Mouse (Mus musculus) thymus, postnatal 10 days (tissue): ENCODE measurements around the gene Upk2.
"Not testable (repeated sequence)": the region's sequence is repeated elsewhere in the genome, so short reads cannot be mapped to it uniquely, and the experiment has no call there.

ENCODE experiments used
- DNase-seq, 2 experiments: peaks; one replicate each; pipeline ENCODE4 v3.0.0; 2021; ENCODE audit warnings: low spot score in 2 of 2

Gene Upk2

DNA sequence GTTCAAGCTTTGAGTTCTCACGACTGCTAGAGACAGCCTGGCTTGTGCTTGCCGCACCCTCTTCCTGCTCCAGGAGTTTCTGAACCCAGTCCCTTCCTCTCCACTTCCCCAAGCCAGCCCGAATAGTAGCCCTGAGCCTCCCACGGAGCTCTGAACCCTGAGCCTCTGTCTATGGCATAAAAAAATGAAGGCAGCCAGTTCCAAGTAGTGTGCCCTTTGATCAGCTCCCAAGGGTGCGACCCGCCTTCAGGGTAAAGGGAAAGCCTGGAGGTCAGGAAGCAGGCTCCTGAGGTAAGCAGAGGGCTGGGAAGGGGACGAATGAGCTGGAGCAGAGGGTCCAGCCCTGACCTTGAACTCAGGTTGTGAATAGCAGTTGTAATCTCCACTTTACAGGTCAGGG lies 13.4 kb upstream of the Upk2 start:
- no peak for DNase-seq

DNA sequence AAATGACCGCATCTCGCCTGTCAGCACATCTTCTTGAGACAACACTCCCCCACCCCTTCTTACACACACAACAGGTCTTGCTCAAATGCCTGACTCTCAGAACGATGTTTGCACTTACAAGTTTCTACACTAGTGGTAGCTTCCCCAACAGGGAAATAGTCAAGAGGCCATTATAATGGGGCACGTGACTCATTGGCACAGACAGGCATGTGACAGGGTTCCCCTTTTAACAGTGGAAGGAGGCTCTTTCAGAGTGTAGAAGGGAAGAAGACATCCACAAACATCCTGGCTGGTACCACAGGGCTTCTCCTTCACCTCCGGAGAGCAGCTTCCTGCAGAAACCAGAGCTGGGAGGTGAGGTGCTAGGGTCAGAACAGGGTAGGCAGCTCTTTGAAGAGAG lies 7.2 kb upstream of the Upk2 start:
- no peak for DNase-seq

DNA sequence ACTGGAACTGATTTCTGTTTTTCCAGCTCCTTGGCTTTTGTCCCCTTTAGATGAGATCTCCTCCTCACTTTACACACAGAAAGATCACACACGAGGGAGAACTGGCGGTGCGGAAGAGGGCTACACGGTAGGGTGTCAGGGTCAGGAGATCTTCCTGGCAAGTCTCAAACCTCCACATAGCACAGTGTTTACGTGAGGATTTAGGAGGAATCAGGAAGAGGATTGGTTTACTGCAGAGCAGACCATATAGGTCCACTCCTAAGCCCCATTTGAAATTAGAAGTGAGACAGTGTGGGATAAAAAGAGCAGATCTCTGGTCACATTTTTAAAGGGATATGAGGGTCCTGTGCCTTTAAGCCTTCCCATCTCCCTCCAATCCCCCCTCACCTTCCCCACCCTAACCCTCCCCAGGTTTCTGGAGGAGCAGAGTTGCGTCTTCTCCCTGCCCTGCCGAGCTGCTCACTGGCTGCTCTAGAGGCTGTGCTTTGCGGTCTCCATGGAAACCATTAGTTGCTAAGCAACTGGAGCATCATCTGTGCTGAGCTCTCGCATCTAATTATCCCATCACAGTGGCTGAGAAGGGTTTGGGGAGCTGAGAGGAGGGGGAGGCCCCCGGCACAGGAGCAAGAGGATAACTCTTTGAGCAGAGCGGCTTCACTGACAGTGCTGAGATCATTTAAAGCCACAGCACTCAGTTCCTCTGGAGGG lies 2.4 kb upstream of the Upk2 start:
- no peak for DNase-seq

DNA sequence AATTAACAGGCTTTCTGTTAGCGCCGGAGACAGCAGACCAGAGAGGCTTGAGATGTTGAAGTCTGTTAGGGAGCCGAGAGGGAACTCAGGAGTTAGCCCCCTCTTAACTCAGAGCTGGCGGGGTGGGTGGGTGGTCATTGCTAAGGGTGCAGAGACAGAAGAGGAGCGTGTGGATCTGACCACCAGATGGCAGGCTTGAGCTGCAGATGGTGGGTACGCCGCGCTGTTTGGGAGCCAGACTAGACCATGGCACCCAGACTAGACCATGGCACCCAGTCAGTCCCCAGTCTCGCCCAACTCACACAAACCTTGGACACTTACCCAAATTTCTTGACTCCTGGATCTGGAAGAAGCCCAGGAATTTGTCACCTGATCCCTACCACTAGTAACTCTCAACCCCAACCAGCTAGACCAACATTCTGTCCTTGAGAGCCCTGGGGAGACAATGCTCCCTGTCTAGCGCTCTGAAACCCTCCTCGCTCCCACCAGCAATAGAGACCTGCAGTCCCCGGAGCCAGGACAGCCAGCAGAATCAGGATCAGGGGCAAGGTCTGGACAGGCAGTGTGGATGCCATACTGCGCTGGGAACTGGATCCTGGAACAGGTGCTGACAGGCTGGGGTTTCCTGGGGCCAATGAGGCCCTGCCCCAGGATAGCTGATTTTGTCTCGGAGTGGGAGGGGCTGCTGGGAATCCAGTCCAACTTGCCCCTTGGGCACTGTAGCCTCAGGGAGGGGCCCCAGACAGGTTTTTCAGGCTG lies 465 bp downstream of the Upk2 start:
- DNase-seq: peak; percentile 61 to 91

DNA sequence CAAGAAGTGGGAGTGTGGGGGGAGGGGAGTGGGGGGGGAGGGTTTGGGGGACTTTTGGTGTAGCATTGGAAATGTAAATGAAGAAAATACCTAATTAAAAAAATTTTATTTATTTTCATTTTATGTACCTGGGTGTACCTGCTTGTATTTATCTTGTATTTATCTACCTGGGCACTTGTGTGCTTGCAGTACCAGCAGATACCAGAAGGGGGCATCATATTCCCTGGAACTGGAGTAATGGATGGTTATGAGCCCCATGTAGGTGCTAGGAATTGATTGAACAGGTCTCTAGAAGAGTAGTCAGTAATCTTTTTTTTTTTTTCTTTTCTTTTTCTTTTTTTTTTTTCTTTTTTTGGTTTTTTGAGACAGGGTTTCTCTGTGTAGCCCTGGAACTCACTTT lies 4.4 kb downstream of the Upk2 start:
- peak in 1 of 2 experiments; percentile 33 for DNase-seq

DNA sequence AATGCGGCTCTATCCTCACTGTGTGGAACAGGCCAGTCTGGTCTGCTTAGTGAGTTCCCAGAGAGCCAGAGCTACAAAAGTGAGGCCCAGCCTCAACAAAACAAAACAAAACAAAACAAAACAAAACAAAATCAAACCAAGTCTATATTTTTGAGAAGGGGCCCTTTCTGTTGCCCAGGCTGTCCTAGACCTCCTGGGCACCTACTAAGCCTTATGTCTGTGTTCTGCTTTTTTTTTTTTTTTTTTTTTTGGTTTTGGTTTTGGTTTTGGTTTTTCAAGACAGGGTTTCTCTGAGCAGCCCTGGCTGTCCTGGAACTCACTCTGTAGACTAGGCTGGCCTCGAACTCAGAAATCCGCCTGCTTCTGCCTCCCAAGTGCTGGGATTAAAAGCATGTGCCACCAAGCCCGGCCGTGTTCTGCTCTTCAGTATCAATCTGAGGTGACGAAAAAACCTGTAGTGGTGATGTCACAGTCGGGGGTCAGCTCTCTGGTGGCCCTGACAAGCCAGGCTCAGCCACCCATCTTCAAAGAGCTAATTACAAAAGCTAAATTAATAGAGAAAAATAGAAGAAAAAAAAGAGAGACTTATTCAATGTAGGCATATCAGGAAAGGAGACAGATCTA lies 10.3 kb downstream of the Upk2 start:
- not testable (repeated sequence) for DNase-seq

DNA sequence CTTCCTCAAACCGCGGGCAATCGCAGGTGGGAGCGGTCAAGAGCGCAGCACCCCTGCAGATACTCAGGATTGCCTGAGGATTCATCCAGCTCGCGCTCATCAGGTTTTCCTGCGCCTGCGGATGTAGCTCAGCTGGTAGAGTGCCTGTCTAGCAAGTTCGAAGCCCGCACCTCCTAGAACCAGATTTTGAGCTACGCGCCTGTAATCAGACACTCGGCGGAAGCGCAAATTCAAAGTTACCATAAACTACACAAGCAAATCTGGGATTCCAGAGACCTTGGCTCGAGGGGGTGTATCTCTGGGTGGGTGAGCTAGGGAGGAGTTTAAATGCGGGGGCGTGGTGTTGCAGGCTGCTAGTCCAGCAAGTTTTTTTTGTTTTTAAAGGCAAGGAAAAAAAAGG lies 13.8 kb downstream of the Upk2 start, which contains the start of gene Foxr1:
Gene Foxr1 (minus strand): TSS at position 176 of the 400 bp plus-strand sequence.
- DNase-seq: no peak

DNA sequence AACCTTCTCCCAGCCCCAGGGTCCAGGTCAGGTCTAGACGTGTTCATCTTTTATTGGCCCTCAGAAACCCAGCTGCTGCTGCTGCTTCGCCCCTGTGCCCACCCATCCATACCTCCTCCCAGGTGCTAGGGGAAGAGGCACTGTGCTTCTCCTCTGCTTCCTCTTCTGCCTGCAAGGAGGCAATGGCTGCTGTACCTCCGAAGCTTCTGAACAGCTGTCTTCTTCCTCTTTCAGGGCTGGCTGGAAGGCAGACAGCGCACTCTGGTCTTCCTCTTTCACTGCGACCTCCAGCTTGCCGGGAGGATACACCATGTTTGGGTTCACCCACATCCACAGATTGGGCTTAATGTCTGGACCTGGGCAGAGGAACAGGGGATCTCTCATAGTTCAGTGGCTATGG lies 19.0 kb downstream of the Upk2 start:
- DNase-seq: no peak

DNA sequence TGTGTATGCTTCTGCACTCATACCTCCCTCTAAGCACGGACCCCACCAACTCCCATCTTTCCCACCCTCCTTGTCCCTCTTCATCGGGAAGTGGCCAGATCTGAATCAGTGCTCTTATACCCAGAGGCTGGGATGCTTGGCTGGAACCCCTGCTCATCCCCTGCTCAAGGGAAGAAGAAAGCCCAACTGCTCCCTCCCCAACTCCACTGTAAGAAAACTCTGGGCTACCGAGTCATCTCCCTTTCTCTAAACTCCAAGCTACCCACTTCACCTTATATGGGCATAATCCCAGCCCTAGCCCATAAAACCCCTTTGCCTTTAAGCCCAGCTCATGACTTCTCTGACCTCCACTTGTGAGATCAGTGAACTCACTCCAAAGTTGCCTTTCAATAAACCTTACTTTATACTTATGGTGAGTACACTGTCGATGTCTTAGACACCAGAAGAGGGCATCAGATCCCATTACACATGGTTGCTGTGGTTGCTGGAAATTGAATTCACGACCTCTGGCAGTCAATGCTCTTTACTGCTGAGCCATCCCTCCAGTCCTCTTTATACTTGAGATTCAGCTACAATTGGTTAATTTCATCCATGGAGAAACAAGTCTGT lies 22.1 kb downstream of the Upk2 start:
- DNase-seq: no peak

DNA sequence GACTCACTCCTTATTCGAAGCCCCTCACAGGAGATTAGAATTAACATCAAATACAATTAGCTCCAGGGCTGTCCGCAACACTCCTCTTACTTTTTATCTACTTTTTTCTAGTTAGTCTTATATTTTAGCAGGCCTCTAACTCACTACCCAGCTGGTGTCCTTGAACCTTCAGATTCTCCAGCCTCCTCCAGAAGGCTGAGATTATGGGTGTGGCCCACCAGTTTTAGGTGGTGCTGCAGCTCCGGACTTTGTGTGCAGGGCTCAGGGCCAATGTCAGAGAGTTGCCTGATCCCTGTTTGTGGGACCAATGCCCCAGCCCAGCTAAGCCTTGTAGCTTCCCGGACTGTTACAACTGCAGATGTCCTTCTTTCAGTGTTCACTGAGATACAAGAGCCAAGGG lies 31.2 kb downstream of the Upk2 start:
- no peak for DNase-seq

DNA sequence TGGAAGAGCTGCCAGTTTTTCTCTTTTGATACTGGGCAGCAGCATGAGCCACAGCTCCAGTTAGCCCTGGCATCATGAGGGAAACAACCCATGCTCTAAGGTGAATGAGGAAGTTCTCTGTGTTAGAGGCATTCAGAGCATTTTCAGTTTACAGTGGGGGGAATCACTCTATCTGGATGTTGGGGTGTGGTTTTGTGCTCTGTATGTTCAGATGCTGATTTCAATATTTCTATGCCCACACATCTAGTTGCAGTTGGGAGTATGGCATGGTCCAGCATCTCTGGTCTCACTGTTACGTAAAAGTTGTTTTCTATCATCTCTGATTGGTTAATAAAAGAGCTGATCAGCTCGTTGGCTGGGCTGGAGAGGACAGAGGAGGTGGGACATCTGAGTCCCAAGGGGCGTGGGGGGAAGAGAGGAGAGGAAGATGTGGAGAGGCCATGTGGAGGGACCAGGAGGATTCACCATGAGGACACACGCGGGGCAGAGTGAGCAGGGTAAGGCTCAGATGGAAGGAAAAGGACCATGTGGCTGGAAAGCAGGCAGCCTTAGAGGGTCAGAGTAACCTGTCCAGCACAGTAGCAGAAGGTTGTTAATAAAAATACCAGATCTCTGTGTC lies 34.4 kb downstream of the Upk2 start:
- DNase-seq: no peak

DNA sequence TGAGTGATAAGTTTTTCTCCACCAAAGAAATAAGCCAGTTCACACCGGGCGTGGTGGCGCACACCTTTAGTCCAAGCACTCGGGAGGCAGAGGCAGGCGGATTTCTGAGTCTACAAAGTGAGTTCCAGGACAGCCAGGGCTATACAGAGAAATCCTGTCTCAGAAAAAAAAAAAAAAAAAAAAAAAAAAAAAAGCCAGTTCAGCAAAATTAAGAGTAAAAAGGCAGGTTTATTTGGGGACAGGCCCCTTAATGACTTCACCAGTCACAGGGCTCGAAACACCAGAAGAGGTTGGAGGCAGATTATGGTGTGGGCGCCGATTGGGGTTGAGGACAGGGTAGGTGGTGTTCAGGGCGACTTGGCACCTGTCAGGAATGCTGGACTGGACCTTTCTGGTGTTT lies 35.0 kb downstream of the Upk2 start:
- not testable (repeated sequence) for DNase-seq

DNA sequence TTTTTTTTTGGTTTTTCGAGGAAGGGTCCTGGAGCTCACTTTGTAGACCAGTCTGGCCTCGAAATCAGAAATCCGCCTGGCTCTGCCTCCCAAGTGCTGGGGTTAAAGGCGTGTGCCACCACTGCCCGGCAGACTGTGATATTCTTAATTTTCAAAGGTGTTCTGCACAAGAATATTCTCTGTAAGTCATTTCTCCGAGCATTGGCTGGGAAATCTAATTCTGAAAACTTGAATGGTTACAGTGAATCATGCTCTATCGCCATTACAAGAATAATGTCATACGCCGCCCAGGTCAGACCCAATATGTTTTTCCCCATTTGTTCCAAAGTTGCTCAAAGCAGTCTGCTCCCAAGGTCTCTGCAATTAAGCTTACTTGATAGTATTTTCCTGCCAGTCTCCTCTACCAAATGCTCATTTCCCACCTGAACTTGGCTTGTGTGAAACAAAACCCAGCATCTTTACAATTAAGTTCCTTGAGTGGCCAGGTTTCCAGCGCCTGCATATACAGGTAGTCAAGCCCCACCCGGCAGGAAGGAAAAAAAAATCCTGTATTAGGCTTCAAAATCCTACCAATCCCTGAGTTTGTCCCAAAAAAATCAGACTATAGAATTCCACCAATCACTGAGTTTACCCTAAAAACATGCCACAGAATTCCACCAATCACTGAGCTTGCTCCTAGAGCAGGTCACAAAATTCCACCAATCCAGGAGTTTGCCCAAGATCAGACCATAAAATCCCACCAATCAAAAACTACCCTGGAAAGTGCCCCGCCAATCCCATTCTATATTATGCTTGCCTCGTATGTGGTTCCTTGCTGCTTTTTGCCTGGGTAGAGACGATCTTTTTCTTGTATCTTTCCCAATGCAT lies 36.0 kb downstream of the Upk2 start, which contains the start of gene Ccdc84:
Gene Ccdc84 (minus strand): TSS at position 51 of the 867 bp plus-strand sequence.
- DNase-seq: no peak

DNA sequence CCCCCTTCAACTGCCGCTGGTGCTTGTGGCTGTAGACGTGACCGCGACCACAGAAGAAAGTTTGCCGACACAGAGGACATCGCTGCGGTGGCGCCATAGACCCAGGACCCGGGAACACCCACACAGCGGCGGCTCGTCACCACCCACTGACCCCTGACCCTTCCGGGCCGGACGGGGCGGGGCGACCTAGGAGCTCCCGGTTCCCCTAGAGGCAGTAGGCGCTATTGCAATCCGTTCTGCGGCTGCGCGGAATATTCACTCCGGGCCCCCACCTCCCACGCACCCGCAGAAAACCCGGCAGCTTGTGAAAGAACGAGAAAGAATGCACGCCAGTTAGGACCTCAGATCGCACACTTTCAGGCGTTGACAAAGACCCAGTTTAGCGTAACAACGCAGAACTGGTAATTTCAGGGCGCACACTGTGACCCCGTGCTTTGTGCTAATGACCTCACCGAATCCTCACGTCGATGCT lies 36.8 kb downstream of the Upk2 start:
- DNase-seq: peak; percentile 82 to 91

DNA sequence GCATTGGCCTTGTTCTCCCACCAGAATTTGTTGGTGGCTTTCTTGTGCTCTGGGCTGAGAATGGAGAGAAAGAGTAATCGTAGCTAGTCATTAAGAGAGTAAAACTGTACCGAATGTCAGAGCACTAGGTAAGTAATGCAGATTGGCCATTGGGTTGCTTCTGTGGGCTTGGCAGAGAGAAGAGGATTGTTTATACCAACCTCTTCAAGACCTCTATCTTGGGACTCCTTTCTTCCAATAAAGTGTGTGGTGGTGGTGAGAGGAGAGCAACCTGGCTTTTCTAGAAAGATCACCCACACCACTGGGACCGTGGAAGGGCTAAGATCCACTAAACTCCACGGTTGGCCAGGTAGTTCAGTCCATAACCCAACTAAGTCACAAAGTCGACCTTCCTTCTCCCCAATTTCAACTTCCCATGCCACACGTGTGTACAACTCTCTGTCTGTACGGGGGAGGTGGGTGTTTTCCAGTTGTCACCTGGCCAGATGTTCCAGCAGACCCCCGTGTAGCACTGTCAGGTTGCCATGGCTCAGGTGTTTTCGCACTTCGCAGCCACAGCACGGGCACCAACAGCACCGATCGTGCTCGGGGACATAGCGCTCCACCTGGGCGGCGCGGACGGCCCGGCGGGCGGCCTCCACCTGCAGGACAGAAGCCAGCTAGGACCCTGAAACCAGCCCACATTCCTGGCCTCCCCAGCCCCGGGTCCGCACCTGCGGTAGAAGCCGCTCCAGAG lies 37.5 kb downstream of the Upk2 start:
- DNase-seq: no peak

DNA sequence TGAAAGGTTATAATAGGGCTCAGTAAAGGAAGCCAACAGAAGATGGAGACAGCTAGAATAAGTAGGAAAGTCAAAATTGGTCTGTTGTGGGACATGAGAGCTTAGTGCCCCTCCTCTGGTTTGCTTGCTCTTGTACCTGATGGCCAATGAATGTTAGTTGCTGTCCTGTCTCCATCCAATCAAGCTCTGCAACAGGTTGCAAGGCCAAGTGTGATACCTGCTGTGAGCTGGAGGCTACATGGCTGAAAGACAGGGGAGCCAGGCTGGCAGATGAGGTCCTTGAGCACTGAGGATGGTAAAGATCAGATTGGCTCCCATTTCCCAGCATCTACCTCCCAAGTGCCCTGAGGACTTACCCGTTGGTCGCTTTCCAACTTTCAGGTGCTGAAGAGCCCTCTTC lies 42.0 kb downstream of the Upk2 start:
- DNase-seq: no peak

DNA sequence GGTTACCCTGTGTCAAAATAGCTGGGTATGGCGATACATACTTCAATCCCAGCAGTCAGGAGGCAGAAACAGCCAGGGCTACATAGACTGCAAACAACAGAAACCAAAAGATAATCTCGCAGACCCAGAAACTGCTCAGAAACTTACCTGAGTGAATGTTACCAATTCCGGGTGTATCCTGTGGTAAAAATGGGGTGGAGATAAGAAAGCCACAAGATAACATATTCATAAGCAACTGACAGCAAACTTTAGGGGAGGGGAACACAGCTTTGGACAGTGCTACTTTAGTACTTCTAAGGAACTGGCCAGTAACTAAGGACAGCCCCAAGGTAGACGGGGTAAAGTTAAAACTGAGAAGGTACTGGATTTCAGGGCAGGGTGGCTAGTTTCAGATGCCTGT lies 42.5 kb downstream of the Upk2 start:
- DNase-seq: no peak

DNA sequence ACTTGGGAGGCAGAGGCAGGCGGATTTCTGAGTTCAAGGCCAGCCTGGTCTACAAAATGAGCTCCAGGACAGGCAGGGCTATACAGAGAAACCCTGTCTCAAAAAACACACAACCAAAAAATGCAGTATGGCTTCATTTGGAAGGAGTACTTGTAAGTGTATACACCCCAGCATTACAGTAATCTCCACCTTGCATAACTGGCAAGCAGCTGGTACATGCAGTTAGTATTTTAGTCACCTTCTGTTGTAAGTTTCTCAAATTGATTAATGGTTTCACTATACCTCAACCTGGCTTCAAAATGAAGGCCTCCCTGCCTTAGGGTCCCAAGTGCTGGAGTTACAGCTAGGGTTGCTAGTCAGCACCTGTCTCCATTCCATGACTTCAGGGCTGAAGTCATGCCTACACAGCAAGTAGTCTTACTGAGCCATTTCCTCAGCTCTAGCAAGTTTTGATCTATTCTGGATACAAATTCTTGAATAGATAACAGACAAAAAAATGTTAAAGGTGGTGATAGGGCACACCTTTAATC lies 43.1 kb downstream of the Upk2 start:
- DNase-seq: no peak

DNA sequence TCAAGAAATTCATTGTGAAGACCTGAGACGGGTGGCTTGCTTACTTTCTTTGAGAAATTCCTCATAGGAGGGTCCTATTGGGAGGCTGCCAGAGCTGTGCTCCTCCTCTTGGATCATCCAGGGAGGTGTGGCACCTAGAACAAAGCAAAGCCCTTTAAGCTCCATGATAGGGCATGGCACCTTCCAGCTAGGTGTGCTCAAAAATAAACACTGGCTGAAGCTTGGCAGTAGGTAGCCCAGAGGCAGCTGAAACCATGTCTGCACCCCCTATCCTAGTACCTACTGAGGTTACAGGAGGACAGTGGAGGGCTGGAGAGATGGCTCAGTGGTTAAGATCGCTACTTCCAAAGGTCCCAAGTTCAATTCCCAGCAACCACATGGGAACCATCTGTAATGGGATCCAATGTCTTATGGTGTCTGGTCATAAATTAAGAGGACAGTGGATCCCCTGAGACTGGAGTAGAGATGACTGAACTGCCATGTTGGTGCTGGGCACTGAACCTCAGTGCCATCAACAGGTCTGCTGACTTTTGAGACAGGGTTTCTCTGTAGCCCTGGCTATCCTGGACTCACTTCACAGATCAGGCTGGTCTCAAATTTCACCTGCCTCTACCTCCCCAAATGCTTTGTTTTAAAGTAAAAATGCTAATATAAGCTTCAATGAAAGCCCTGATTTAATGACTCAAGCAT lies 44.0 kb downstream of the Upk2 start:
- DNase-seq: no peak
